In the genomic region with DNA sequence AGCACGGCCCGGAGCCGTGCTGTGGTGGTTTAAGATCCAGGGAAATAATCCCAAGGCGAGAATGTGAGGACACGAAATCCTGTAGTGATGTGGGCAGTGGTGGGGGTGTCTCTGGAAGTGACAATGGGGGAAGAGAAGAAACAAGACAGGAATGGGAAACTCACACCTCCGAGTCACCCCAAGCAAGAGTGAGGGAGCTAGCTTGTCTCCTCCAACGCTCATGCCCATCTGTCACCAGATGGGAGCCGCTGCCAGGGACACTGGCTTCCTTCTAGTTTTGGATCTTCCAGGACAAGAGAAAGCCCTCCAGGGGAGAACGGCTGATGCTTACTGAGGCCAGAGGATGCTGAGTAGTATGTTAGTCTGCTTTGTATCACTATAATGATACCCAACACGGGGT, we compare ENCODE assay signal across 13 mouse cellular contexts.
DNase-seq lines count a peak whose midpoint lies in the region; TF ChIP-seq lines count a peak whose summit lies in the region.
"Had no signal": no experiment of that assay in that cellular context is flagged by ENCODE, and none has a peak within 500 bp of the region (broad histone marks: within the 10 kb centered on the region; RNA-seq: fewer than 3 reads in every experiment).

No protein-coding gene starts in this region.

- DNase-seq in right cerebral cortex, adult 18-20 months: peak; percentile 90
- DNase-seq in right cerebral cortex, postnatal 14 days: no peak
- peak; percentile 67 to 78 for DNase-seq in cerebellum, postnatal 10 days
- peak; percentile 75 to 86 for DNase-seq in left cerebral cortex, adult 18-20 months (ENCODE audit: low spot score in 2 of 2)
- peak; percentile 91 for DNase-seq in telencephalon, adult 2 months (ENCODE audit: low read depth, low spot score)
- no peak for DNase-seq in lung, adult 2 months
- DNase-seq in lung, adult 18-20 months: no peak
- DNase-seq: adrenal gland, adult 8-10 months; gastrocnemius, postnatal 36 days; heart, postnatal 4 days; liver, postnatal 0 days; thymus, adult 18-20 months had no signal

- TF ChIP-seq CTCF in lung, adult 2 months (IDR thresholded peaks at IDR 0.05; ENCODE audit: insufficient read depth, low read length): no peak

- H3K4me3 ChIP-seq in lung, adult 2 months (replicated peaks; ENCODE audit: extremely low read depth, low read depth, low read length): no peak overlapping the region
- H3K4me3 ChIP-seq: midbrain, embryonic 13.5 days had no signal

- WGBS in lung, adult 2 months: 87% methylated on average over 10 of the region's 10 CpGs

- TF ChIP-seq POLR2A in lung, adult 2 months (IDR thresholded peaks at IDR 0.05; ENCODE audit: borderline replicate concordance, extremely low read depth, low read depth, low read length): no peak

- no peaks in the 10 kb centered on the region for H3K4me1 ChIP-seq in lung, adult 2 months (ENCODE audit: control insufficient read depth, insufficient read depth, low read length)
- H3K4me1 ChIP-seq: midbrain, embryonic 13.5 days had no signal

Comparison
In these comparisons a context has a peak if more than half of its experiments do, and no peak if none do; other contexts are left out.
1. DNase-seq: peak in right cerebral cortex, adult 18-20 months (single experiment), cerebellum, postnatal 10 days (2 of 2), left cerebral cortex, adult 18-20 months (2 of 2) and telencephalon, adult 2 months (single experiment); none in right cerebral cortex, postnatal 14 days (single experiment), lung, adult 2 months (single experiment) and lung, adult 18-20 months (0 of 2).